Mouse (Mus musculus): Measurements from ENCODE around the gene Pxdn.

DNA sequence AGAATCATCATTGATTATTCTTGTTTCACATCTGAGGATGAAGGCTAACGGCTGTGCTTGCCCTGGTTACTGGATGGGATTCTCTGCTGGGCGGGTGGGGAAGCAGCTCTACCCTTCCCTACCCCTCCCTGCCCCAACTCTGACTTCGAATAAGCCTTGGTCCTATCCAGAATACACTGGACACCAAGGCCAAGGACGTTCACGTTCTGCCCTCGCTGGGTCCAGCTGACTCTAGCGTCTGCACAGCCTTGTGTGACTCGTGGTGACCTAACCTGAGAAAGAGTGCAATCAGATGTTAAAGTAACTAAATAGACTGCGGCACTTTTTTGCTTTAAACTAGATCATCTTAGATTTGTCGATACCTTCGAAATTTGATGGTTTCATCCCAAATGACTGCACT, 15.9 kb upstream of the Pxdn start:
- TF ChIP-seq GATA1 (IDR thresholded peaks at IDR 0.05; ENCODE audit: low read length) (no peak), TAL1 (IDR thresholded peaks at IDR 0.05; ENCODE audit: low read length) (no peak)

Measured in erythroblast, embryonic 14.5 days (primary cell).